Mouse (Mus musculus) G1E (cell line): ENCODE data around the gene Elk1.

Experiments used
- CTCF ChIP-seq: IDR thresholded peaks from 2 replicates; pipeline ENCODE4 v1.5.1; 2012; ENCODE audit warnings: low read depth, low read length, inconsistent platforms, mixed read lengths
- GATA1 ChIP-seq: IDR thresholded peaks from 2 replicates; pipeline ENCODE4 v1.6.1; 2012; ENCODE audit warnings: borderline replicate concordance, low read length, inconsistent platforms, mixed read lengths
- TAL1 ChIP-seq: conservative IDR thresholded peaks from 2 replicates; pipeline ENCODE4 v1.6.1; 2012; ENCODE audit warnings: low read depth, low read length, inconsistent platforms, mixed read lengths

GRCm38 (mm10) chrX:20913726-20914125, 36.7 kb downstream of the Elk1 start:
- no peak for TF ChIP-seq CTCF
- no peak for TF ChIP-seq TAL1
- TF ChIP-seq GATA1, result no peak
